Comparison of ENCODE assay signal across 3 mouse cellular contexts in the genomic region with DNA sequence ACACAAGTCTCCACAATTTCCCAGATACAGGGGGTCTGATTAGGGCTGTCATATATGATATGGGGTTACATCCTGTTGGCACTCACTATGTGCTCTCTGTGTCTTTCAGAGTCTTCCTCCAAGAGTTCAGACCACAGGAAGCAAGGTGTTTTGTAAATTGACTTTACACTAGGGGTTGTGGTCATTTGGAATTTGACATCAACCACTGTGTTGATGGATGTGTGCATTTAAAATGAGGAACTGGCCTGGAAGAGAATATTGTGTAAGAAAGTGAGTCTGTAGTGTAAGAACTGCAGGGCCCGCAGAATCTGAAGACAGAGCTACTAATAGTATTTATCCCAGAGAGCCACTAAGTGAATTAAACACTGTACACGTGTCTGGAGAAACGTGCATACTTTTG. TPM values are rescaled to one million over a fixed set of nuclear protein-coding genes. Genes with fewer than 3 reads are reported as not detected.
"Had no signal": no experiment of that assay in that cellular context is flagged by ENCODE, and none has a peak within 500 bp of the region (broad histone marks: within the 10 kb centered on the region; RNA-seq: fewer than 3 reads in every experiment).

No protein-coding gene starts in this region.

- ATAC-seq: liver, embryonic 12.5 days had no signal

RNA-seq across cellular contexts. Expression of a gene that starts 41.5 kb away (rescaled TPM):
- total RNA-seq: left cerebral cortex, postnatal 14 days; midbrain, postnatal 0 days had no signal
